In the genomic region with DNA sequence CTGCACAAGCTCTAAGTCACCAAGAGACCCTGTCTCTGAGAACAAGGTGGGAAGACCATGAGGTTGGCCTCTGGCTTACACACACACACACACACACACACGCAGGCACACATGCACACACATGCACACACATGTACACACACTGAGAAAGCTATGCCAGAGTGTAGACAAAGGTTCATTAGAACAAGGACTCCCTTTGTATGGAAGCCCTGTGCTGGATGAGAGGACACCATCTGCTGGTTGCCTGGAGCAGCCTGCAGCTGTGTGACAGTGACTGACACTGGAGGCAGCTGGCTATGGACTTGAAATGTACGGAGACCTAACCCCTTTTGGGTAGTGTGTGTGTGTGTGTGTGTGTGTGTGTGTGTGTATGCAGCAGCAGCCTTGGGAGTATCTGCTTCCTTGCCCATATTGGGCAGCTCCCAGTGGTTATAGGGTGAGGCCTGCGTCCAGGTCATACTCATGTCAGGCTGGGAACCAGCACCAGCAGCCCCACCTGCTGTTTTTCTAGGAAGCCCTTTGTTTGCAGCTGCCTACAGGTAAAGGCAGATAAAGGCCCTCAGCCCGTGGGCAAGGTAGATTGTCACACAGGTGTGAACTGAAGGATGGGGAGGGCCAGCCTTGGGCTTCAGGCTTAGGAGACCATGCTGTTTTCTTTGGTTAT, we compare ENCODE assay signal across 10 mouse cellular contexts. TPM values are rescaled to one million over a fixed set of nuclear protein-coding genes. Genes with fewer than 3 reads are reported as not detected.
A peak's percentile ranks its signal among the peaks of the same experiment; 100 is the strongest.
DNase-seq lines count a peak whose midpoint lies in the region; ATAC-seq and TF ChIP-seq lines count a peak whose summit lies in the region.
"Had no signal": no experiment of that assay in that cellular context is flagged by ENCODE, and none has a peak within 500 bp of the region (broad histone marks: within the 10 kb centered on the region; RNA-seq: fewer than 3 reads in every experiment).

No protein-coding gene starts in this region.

- peak; percentile 27 for ATAC-seq in hindbrain, embryonic 12.5 days (ENCODE audit: low FRiP score)

- H3K27me3 ChIP-seq in ES-Bruce4 (ENCODE audit: control insufficient read depth, insufficient read depth, low read length, poor library complexity, severe bottlenecking) (no peaks in the 10 kb centered on the region), myocyte (ENCODE audit: control insufficient read depth, insufficient read depth, insufficient read length) (no peaks in the 10 kb centered on the region)
- no peaks in the 10 kb centered on the region for H3K27me3 ChIP-seq in hindbrain, embryonic 12.5 days
- H3K27me3 ChIP-seq: limb, embryonic 15.5 days had no signal

- TF ChIP-seq CTCF in ES-Bruce4 (IDR thresholded peaks at IDR 0.05; ENCODE audit: low read depth, low read length) = peak; percentile 35

- H3K4me2 ChIP-seq in hindbrain, embryonic 12.5 days (replicated peaks) = no peak overlapping the region
- no peak overlapping the region for H3K4me2 ChIP-seq in myocyte (ENCODE audit: low read depth)
- H3K4me2 ChIP-seq: limb, embryonic 15.5 days had no signal

- H3K79me2 ChIP-seq in myocyte (ENCODE audit: control insufficient read depth, insufficient read depth) = peaks cover 27% of the 10 kb centered on the region

- TF ChIP-seq EP300 in ES-Bruce4 (IDR thresholded peaks at IDR 0.05; ENCODE audit: insufficient read depth, low read depth, low read length) = no peak

- H3ac ChIP-seq in myocyte (ENCODE audit: control insufficient read depth, insufficient read length) = no peak overlapping the region

- H3K36me3 ChIP-seq in ES-Bruce4 (ENCODE audit: control insufficient read depth, insufficient read depth, low read length, poor library complexity, severe bottlenecking) (no peaks in the 10 kb centered on the region), myocyte (ENCODE audit: control insufficient read depth, insufficient read depth) (no peaks in the 10 kb centered on the region)
- H3K36me3 ChIP-seq in hindbrain, embryonic 12.5 days = no peaks in the 10 kb centered on the region
- H3K36me3 ChIP-seq: limb, embryonic 15.5 days had no signal

- peaks cover 9% of the 10 kb centered on the region for H3K4me1 ChIP-seq in ES-Bruce4 (ENCODE audit: control insufficient read depth, insufficient read depth, low read length)
- peaks cover 66% of the 10 kb centered on the region for H3K4me1 ChIP-seq in hindbrain, embryonic 12.5 days

- no peaks in the 10 kb centered on the region for H3K9me3 ChIP-seq in ES-Bruce4 (replicated peaks; ENCODE audit: control insufficient read depth, insufficient read depth, low read length, poor library complexity, severe bottlenecking)
- H3K9me3 ChIP-seq in hindbrain, embryonic 12.5 days (replicated peaks) = no peaks in the 10 kb centered on the region
- H3K9me3 ChIP-seq: limb, embryonic 15.5 days had no signal

- H3K4me3 ChIP-seq in ES-Bruce4 (ENCODE audit: low read depth, low read length) = no peak overlapping the region
- no peak overlapping the region for H3K4me3 ChIP-seq in hindbrain, embryonic 12.5 days
- no peak overlapping the region for H3K4me3 ChIP-seq in myocyte
- H3K4me3 ChIP-seq: limb, embryonic 15.5 days had no signal

- H3K27ac ChIP-seq in ES-Bruce4 (ENCODE audit: insufficient read depth, low read length) = no peak overlapping the region
- H3K27ac ChIP-seq in hindbrain, embryonic 12.5 days = peak overlapping the region; percentile 93
- H3K27ac ChIP-seq: limb, embryonic 15.5 days had no signal

- no peak overlapping the region for H3K9ac ChIP-seq in ES-Bruce4 (ENCODE audit: low read depth, poor library complexity, severe bottlenecking)
- no peak overlapping the region for H3K9ac ChIP-seq in hindbrain, embryonic 12.5 days
- H3K9ac ChIP-seq: limb, embryonic 15.5 days had no signal

- 51% methylated on average over 4 of the region's 4 CpGs for WGBS in hindbrain, embryonic 12.5 days

- DNase-seq in heart, postnatal 4 days = peak; percentile 41
- DNase-seq in heart, adult 11 months = no peak
- no peak for DNase-seq in right cerebral cortex, postnatal 25 days
- no peak for DNase-seq in cerebellum, postnatal 14 days
- DNase-seq in cerebellum, adult 9-11 months = no peak
- DNase-seq: cerebellum, adult 9-10 months had no signal

- no peak for TF ChIP-seq POLR2A in ES-Bruce4 (IDR thresholded peaks at IDR 0.05; ENCODE audit: insufficient read depth, low read length)
- TF ChIP-seq POLR2A in myocyte (IDR thresholded peaks at IDR 0.05; ENCODE audit: insufficient read length, low read depth) = no peak

TF ChIP-seq in myocyte, 11 proteins besides CTCF, POLR2A, EP300 and RAD21:
- TF ChIP-seq E2F4 (IDR thresholded peaks at IDR 0.05; ENCODE audit: insufficient read depth) = no peak
- TF ChIP-seq MYOG (IDR thresholded peaks at IDR 0.05; ENCODE audit: control insufficient read depth in 1 of 3, insufficient read depth in 1 of 3, insufficient read length in 2 of 3, low read depth in 2 of 3) = peak in 2 of 3 experiments; percentile 70 to 87
- TF ChIP-seq SRF (IDR thresholded peaks at IDR 0.05; ENCODE audit: control insufficient read depth, insufficient read length, low read depth) = peak; percentile 93
- TF ChIP-seq MAX (IDR thresholded peaks at IDR 0.05; ENCODE audit: low read depth) = no peak
- peak; percentile 71 to 97 (median 93) for TF ChIP-seq MYOD1 (IDR thresholded peaks at IDR 0.05; ENCODE audit: control insufficient read depth in 1 of 3, insufficient read length in 2 of 3, low read depth in 2 of 3)
- no peak for TF ChIP-seq TCF12 (IDR thresholded peaks at IDR 0.05; ENCODE audit: insufficient read depth, poor library complexity, severe bottlenecking)
- TF ChIP-seq TCF3 (IDR thresholded peaks at IDR 0.05; ENCODE audit: insufficient read length, low read depth) = peak; percentile 70
- no peak for TF ChIP-seq POLR2AphosphoS2 (IDR thresholded peaks at IDR 0.05; ENCODE audit: insufficient read length, low read depth)
TF ChIP-seq in myocyte: peak in this region for 4.

RNA-seq across cellular contexts. Expression of gene Galnt2, which starts 55.4 kb away (rescaled TPM):
- total RNA-seq in heart, postnatal 4 days (2021) = 10 to 100 TPM; 47.2 to 52.9 TPM
- polyA plus RNA-seq in ES-Bruce4 (2011; ENCODE audit: insufficient read depth, insufficient read length, low read depth, missing spikeins) (5.6 and 11.5 TPM in 2 replicates), myocyte (2012; fragmentation: generic; extraction: Trizol) (59.4 TPM)
- 84.8 and 86.1 TPM in 2 replicates for polyA plus RNA-seq in hindbrain, embryonic 12.5 days (2016; fragmentation: Nextera tagmentation; extraction: Ambion mirVana)
